Mouse (Mus musculus) inflammation-experienced regulatory T-cells, adult 6 months (primary cell): ENCODE measurements around the gene Olfr869. TPM values are rescaled to one million over a fixed set of nuclear protein-coding genes. Genes with fewer than 3 reads are reported as not detected.

Experiments used
- ATAC-seq: one replicate; pipeline ENCODE4 v1.8.0; 2017
- polyA plus RNA-seq, 3 experiments: library from polyadenylated mRNA; unstranded; fragments of 100-300 nt; shearing (Covaris generic); gene quantifications; one replicate each; pipeline ENCODE4 v1.2.1; 2017

The Olfr869 gene
- polyA plus RNA-seq = not detected

GRCm38 (mm10) chr9:20128709-20129108 is at the start of gene Olfr869:
TSS of gene Olfr869 (plus strand) at chr9:20129009.
- ATAC-seq = no peak

- no peak for ATAC-seq
Observed at GRCm38 (mm10) chr9:20098326-20098725, 30.5 kb upstream of the Olfr869 start, which contains the start of gene Olfr868. TSS of gene Olfr868 (plus strand) at chr9:20098626.

GRCm38 (mm10) chr9:20149706-20150105 is 20.9 kb downstream of the Olfr869 start:
- no peak for ATAC-seq

GRCm38 (mm10) chr9:20173957-20174356 is 45.1 kb downstream of the Olfr869 start, which contains the start of gene Olfr870:
TSS of gene Olfr870 (minus strand) at chr9:20174057.
- ATAC-seq = no peak

- no peak for ATAC-seq
Observed at GRCm38 (mm10) chr9:20179463-20179862, 50.7 kb downstream of the Olfr869 start.

Other genes starting within 250 kb of the Olfr869 start
- gene Olfr862, start 241.0 kb upstream of the Olfr869 start, polyA plus RNA-seq = under 1 TPM in 1 of 3 experiments, not detected in 2; 0.24 TPM
- 1 to 10 TPM; 1.5 to 2.4 (median 1.9) TPM for gene Olfr77, start 212.1 kb upstream of the Olfr869 start, polyA plus RNA-seq
- not detected for gene Olfr866, start 101.0 kb upstream of the Olfr869 start, polyA plus RNA-seq
- gene Olfr867, start 71.4 kb upstream of the Olfr869 start, polyA plus RNA-seq = not detected
- not detected for gene Olfr868, start 30.4 kb upstream of the Olfr869 start, polyA plus RNA-seq
- gene Olfr870, start 45.0 kb downstream of the Olfr869 start, polyA plus RNA-seq = not detected
- not detected for gene Olfr871, start 83.2 kb downstream of the Olfr869 start, polyA plus RNA-seq
- gene Olfr872, start 108.1 kb downstream of the Olfr869 start, polyA plus RNA-seq = not detected
- gene Olfr39, start 153.3 kb downstream of the Olfr869 start, polyA plus RNA-seq = not detected
- not detected for gene Olfr873, start 169.5 kb downstream of the Olfr869 start, polyA plus RNA-seq
- gene Olfr18, start 207.1 kb downstream of the Olfr869 start, polyA plus RNA-seq = not detected